Comparison of ENCODE assay signal across 1 mouse cellular context in the genomic region with DNA sequence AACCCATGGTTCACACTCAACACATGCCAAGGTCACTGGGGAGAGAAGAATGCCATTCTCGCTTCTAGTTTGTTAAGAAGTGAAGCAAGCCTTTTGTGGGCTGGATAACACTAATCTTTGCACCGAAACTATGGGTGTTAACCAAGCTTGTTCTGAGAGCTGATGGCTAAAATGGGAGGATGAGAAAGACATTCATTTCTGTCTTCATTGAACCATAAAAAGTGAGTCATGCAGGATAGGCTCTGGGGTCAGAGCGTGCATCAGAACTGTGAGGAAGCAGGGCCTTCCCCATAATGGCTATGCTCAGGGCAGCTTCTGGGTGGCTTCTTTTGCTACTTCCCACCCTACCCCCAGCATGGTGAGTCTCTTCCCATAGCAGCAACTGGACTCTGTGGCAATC.
TF ChIP-seq lines count a peak whose summit lies in the region.

No protein-coding gene starts in this region.

TF ChIP-seq in CH12.LX, 34 proteins besides CTCF, POLR2A, EP300 and RAD21 (continued from another document):
- TF ChIP-seq NRF1 (IDR thresholded peaks at IDR 0.05; ENCODE audit: low read depth, low read length) (peak; percentile 28; the same call in 1 of the 2 replicates), MYC (IDR thresholded peaks at IDR 0.05; ENCODE audit: low read depth, low read length) (peak; percentile 70; the same call in 1 of the 2 replicates), JUN (IDR thresholded peaks at IDR 0.05; ENCODE audit: insufficient read depth, low read depth, low read length) (peak; percentile 92), USF2 (conservative IDR thresholded peaks at IDR 0.05; ENCODE audit: low read depth, low read length) (no peak), MAFK (IDR thresholded peaks at IDR 0.05; ENCODE audit: insufficient replicate concordance, low read length) (no peak), USF1 (IDR thresholded peaks at IDR 0.05; ENCODE audit: low read depth, low read length) (no peak), HCFC1 (IDR thresholded peaks at IDR 0.05; ENCODE audit: low read depth, low read length) (no peak), JUND (conservative IDR thresholded peaks at IDR 0.05; ENCODE audit: low read depth, low read length) (peak; percentile 89)
